Mouse (Mus musculus): ENCODE measurements at regions not wholly inside any gene's neighbourhood (a gene's known extent, or its start where the extent isn't known, plus 50 kb on each side); places are given as distances from the start of the nearest gene placed in this dataset.

DNA sequence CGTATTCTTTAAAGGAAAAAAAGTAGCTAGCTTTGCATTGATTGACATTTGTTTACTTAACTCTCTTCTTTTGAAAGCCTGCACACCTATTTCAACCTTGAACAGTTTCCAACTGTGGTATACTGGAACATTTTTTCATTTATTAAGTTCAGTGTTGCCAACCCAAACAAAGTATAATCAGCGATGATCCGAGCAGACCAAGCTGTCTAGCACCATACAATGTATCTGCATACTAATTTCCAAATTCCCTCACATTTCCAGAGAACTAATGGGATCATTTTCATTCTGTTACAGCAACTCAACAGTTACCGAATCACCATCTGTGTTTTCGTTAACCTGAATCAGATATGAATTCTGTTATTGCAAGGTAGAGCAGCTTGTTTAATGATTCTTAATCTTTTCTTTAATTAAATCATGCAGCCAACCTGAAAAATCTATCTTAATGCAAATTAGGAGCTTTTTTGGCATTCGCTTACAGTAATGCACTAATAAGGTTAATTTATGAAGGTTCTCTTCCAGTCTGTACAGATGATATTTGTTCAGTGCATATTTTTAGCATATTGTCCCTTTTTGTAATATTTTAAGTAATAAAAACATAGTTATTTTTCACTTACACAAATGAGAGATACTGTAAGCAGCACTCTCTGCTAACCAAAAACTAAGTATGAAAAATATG lies 719.5 kb upstream of the Zeb2 start:
- no peaks in the 10 kb centered on the region for H3K4me1 ChIP-seq (ENCODE audit: control insufficient read depth, insufficient read depth, low read length)
- TF ChIP-seq CTCF (conservative IDR thresholded peaks at IDR 0.05; ENCODE audit: insufficient read depth, insufficient read length, low read depth, low read length): no peak
- no peak for TF ChIP-seq POLR2A (IDR thresholded peaks at IDR 0.05; ENCODE audit: low read depth, low read length)
- no peak for DNase-seq

DNA sequence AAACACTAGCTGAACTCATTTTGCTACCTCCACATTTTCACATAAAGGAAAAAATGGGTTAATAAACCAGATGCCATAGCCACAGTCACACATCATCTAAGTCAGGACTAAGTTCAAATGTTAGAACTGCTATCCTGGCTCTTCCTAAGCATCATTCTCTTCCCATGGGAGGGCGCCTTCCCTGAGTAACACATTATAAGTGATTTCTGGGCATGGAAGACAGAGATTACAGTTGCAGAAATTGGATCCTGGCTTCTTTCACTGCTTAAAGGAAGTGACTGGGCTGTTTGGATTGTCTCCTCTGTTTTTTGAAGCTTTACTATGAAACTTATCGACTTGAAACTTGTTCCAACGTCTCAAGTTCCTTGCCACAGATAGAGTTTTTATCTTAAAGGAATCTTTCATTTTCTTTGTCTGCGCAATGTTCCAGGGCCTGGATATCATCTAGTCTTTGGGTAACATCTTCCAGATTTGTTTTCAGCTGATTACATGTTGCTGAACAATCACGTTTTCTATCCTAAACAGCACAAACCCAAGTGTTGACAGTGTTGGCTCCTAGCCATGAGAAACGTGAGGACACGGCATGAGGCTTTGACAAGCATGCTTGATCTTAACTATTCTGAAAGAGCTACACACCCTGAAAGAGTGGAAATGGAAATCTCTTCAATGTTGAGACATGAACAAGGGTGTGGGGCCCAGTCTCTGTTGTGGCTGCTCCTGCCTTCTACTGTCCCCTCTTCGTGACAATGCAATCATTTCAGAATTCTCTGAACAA lies 700.9 kb upstream of the Zeb2 start:
- 55% methylated on average over 8 of the region's 8 CpGs for WGBS
- Histone ChIP-seq H3K27ac (ENCODE audit: insufficient read depth, low read depth, low read length) (no peak overlapping the region), H3K4me3 (ENCODE audit: insufficient read depth, low read depth, low read length) (no peak overlapping the region), H3K27me3 (replicated peaks; ENCODE audit: control insufficient read depth, insufficient read depth, low read length) (no peaks in the 10 kb centered on the region), H3K4me1 (ENCODE audit: control insufficient read depth, insufficient read depth, low read length) (no peaks in the 10 kb centered on the region), H3K36me3 (ENCODE audit: control insufficient read depth, insufficient read depth, low read length) (no peaks in the 10 kb centered on the region)
- TF ChIP-seq POLR2A (IDR thresholded peaks at IDR 0.05; ENCODE audit: low read depth, low read length) (no peak), CTCF (conservative IDR thresholded peaks at IDR 0.05; ENCODE audit: insufficient read depth, insufficient read length, low read depth, low read length) (no peak)
- no peak for DNase-seq

More for the DNA sequence above, 719.5 kb upstream of the Zeb2 start:
- 70% methylated on average over 6 of the region's 6 CpGs for WGBS
- H3K27ac ChIP-seq (ENCODE audit: insufficient read depth, low read depth, low read length): no peak overlapping the region
- no peak overlapping the region for H3K4me3 ChIP-seq (ENCODE audit: insufficient read depth, low read depth, low read length)
- H3K27me3 ChIP-seq (replicated peaks; ENCODE audit: control insufficient read depth, insufficient read depth, low read length): no peaks in the 10 kb centered on the region
- H3K36me3 ChIP-seq (ENCODE audit: control insufficient read depth, insufficient read depth, low read length): no peaks in the 10 kb centered on the region

DNA sequence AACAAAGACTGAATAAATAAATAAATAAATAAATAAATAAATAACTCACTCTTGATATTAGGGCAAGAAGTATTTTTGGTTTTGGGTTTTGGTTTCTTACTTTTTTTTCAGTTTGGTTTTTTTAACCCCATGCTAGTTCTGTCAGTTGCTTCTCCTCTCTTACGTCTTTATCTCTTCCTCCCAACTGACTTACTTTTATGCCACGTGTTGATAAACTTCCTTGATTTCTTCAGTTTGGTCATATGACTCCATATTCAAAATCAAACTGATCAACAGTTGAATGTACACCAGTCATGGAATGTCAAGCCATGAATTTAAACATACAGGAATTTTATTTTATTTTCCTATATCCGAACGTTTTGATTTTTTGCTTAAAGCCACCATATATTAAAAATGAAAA lies 697.5 kb upstream of the Zeb2 start:
- Histone ChIP-seq H3K36me3 (ENCODE audit: control insufficient read depth, insufficient read depth, low read length) (no peaks in the 10 kb centered on the region), H3K4me3 (ENCODE audit: insufficient read depth, low read depth, low read length) (no peak overlapping the region), H3K4me1 (ENCODE audit: control insufficient read depth, insufficient read depth, low read length) (no peaks in the 10 kb centered on the region), H3K27me3 (replicated peaks; ENCODE audit: control insufficient read depth, insufficient read depth, low read length) (no peaks in the 10 kb centered on the region), H3K27ac (ENCODE audit: insufficient read depth, low read depth, low read length) (no peak overlapping the region)
- no peak for DNase-seq
- WGBS: 90% methylated on average over 4 of the region's 4 CpGs
- TF ChIP-seq POLR2A (IDR thresholded peaks at IDR 0.05; ENCODE audit: low read depth, low read length) (no peak), CTCF (conservative IDR thresholded peaks at IDR 0.05; ENCODE audit: insufficient read depth, insufficient read length, low read depth, low read length) (no peak)

GRCm38 (mm10) chr2:45805329-45805728 lies 688.1 kb upstream of the Zeb2 start:
- no peaks in the 10 kb centered on the region for H3K27me3 ChIP-seq (replicated peaks; ENCODE audit: control insufficient read depth, insufficient read depth, low read length)
- TF ChIP-seq POLR2A (IDR thresholded peaks at IDR 0.05; ENCODE audit: low read depth, low read length): no peak
- TF ChIP-seq CTCF (conservative IDR thresholded peaks at IDR 0.05; ENCODE audit: insufficient read depth, insufficient read length, low read depth, low read length): no peak
- H3K4me3 ChIP-seq (ENCODE audit: insufficient read depth, low read depth, low read length): no peak overlapping the region
- WGBS: 60% methylated on average over 2 of the region's 2 CpGs
- no peak for DNase-seq
- no peaks in the 10 kb centered on the region for H3K4me1 ChIP-seq (ENCODE audit: control insufficient read depth, insufficient read depth, low read length)
- H3K36me3 ChIP-seq (ENCODE audit: control insufficient read depth, insufficient read depth, low read length): no peaks in the 10 kb centered on the region
- H3K27ac ChIP-seq (ENCODE audit: insufficient read depth, low read depth, low read length): no peak overlapping the region

- H3K4me3 ChIP-seq (ENCODE audit: insufficient read depth, low read depth, low read length): no peak overlapping the region
- WGBS: 90% methylated on average over 2 of the region's 2 CpGs
- TF ChIP-seq CTCF (conservative IDR thresholded peaks at IDR 0.05; ENCODE audit: insufficient read depth, insufficient read length, low read depth, low read length) (no peak), POLR2A (IDR thresholded peaks at IDR 0.05; ENCODE audit: low read depth, low read length) (no peak)
These were observed 682.9 kb upstream of the Zeb2 start for GRCm38 (mm10) chr2:45800131-45800530.

GRCm38 (mm10) chr2:45793561-45793960 lies 676.4 kb upstream of the Zeb2 start:
- Histone ChIP-seq H3K27me3 (replicated peaks; ENCODE audit: control insufficient read depth, insufficient read depth, low read length) (no peaks in the 10 kb centered on the region), H3K36me3 (ENCODE audit: control insufficient read depth, insufficient read depth, low read length) (no peaks in the 10 kb centered on the region), H3K4me1 (ENCODE audit: control insufficient read depth, insufficient read depth, low read length) (no peaks in the 10 kb centered on the region), H3K4me3 (ENCODE audit: insufficient read depth, low read depth, low read length) (no peak overlapping the region), H3K27ac (ENCODE audit: insufficient read depth, low read depth, low read length) (no peak overlapping the region)
- no peak for DNase-seq
- WGBS: 71% methylated on average over 3 of the region's 3 CpGs
- TF ChIP-seq CTCF (conservative IDR thresholded peaks at IDR 0.05; ENCODE audit: insufficient read depth, insufficient read length, low read depth, low read length) (no peak), POLR2A (IDR thresholded peaks at IDR 0.05; ENCODE audit: low read depth, low read length) (no peak)

More at GRCm38 (mm10) chr2:45800131-45800530, 682.9 kb upstream of the Zeb2 start:
- Histone ChIP-seq H3K27ac (ENCODE audit: insufficient read depth, low read depth, low read length) (no peak overlapping the region), H3K27me3 (replicated peaks; ENCODE audit: control insufficient read depth, insufficient read depth, low read length) (no peaks in the 10 kb centered on the region), H3K4me1 (ENCODE audit: control insufficient read depth, insufficient read depth, low read length) (no peaks in the 10 kb centered on the region), H3K36me3 (ENCODE audit: control insufficient read depth, insufficient read depth, low read length) (no peaks in the 10 kb centered on the region)
- DNase-seq: no peak

DNA sequence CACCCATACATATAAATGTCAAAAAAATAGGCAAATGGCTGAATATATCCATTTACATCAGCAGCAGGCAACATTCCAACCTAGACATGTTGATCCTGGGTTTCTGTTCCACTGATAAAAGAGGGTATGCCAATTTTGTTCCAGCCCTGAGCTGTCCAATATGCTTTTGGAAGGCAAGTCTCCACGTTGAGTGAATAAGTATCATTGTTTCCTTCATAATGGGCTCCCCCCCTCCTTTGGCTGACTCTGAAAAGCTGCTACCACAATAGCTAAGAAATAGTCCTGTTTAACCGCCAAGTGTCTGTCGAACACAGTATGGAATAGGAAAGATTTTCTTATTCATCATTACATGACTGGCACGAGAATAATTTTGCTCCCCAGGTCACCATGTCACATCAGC lies 672.5 kb upstream of the Zeb2 start:
- Histone ChIP-seq H3K27me3 (replicated peaks; ENCODE audit: control insufficient read depth, insufficient read depth, low read length) (no peaks in the 10 kb centered on the region), H3K36me3 (ENCODE audit: control insufficient read depth, insufficient read depth, low read length) (no peaks in the 10 kb centered on the region), H3K4me3 (ENCODE audit: insufficient read depth, low read depth, low read length) (no peak overlapping the region), H3K4me1 (ENCODE audit: control insufficient read depth, insufficient read depth, low read length) (no peaks in the 10 kb centered on the region), H3K27ac (ENCODE audit: insufficient read depth, low read depth, low read length) (no peak overlapping the region)
- 72% methylated on average over 4 of the region's 4 CpGs for WGBS
- TF ChIP-seq CTCF (conservative IDR thresholded peaks at IDR 0.05; ENCODE audit: insufficient read depth, insufficient read length, low read depth, low read length) (no peak), POLR2A (IDR thresholded peaks at IDR 0.05; ENCODE audit: low read depth, low read length) (no peak)
- DNase-seq: no peak

All from kidney, adult 2 months (tissue).